Mouse (Mus musculus): Measurements from ENCODE around the gene Bcam.

DNA sequence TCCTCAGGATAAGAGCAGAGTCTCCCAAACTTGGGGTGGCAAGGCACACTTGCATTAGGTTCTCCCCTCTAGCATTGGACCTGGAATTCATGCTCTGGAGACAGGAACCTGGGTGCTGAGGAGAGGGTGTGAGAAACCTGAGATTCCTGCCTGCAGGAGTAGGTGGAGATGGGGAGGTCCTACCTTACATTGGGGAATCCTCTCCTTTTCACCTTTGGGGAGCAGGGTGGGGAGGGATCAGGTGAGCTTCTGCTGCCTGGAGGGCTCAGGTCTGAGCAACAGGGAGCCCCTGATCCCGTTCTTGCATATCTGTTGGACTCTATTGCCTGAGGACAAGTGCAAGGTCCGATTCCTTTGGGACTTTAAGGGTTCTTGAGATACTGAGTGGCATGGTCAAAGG lies 54.0 kb downstream of the Bcam start:
- TF ChIP-seq POLR2A (IDR thresholded peaks at IDR 0.05; ENCODE audit: borderline replicate concordance, extremely low read depth, insufficient read depth, insufficient read length, poor library complexity, severe bottlenecking) (no peak), CTCF (IDR thresholded peaks at IDR 0.05; ENCODE audit: borderline replicate concordance, extremely low read depth, insufficient read depth, insufficient read length) (no peak)
